Mouse (Mus musculus) heart, adult 2 months (tissue): ENCODE results near the gene Appbp2.

Source experiments
- CTCF ChIP-seq: fragments of 200-600 bp; IDR thresholded peaks from 2 replicates; pipeline ENCODE4 v1.8.1; 2022; ENCODE audit warnings: antibody characterized with exemption, mild to moderate bottlenecking, moderate library complexity
- POLR2A ChIP-seq: fragments of 200-500 bp; IDR thresholded peaks from 2 replicates; pipeline ENCODE4 v1.6.1; 2011; ENCODE audit warnings: mild to moderate bottlenecking, low read depth, low read length, control low read depth; ENCODE audit not compliant: insufficient read depth

- TF ChIP-seq CTCF (no peak), POLR2A (no peak)
Observed at GRCm38 (mm10) chr11:85255471-85256027, 20.6 kb upstream of the Appbp2 start.
